Mouse (Mus musculus) hindbrain, embryonic 12.5 days (tissue): ENCODE measurements around the gene Gm7168. TPM values are rescaled to one million over a fixed set of nuclear protein-coding genes. Genes with fewer than 3 reads are reported as not detected.
"Not testable (repeated sequence)": the region's sequence is repeated elsewhere in the genome, so short reads cannot be mapped to it uniquely, and the experiment has no call there.

Experiments
- ATAC-seq: fragments of 200-750 bp; cut with Nextera tagmentation; 2 replicates; pipeline ENCODE4 v1.8.0; 2017; ENCODE audit warnings: moderate TSS enrichment; ENCODE audit not compliant: low FRiP score
- H3K27ac ChIP-seq: fragments of 300-500 bp; sonication (generic); 2 replicates; pipeline ENCODE4 v1.5.1; 2016; ENCODE audit warnings: mild to moderate bottlenecking
- H3K27me3 ChIP-seq: fragments of 300-500 bp; sonication (generic); 2 replicates; pipeline ENCODE4 v1.6.1; 2016; ENCODE audit warnings: mild to moderate bottlenecking
- H3K36me3 ChIP-seq: fragments of 300-500 bp; sonication (generic); 2 replicates; pipeline ENCODE4 v1.6.1; 2016; ENCODE audit warnings: mild to moderate bottlenecking
- H3K4me1 ChIP-seq: fragments of 300-500 bp; sonication (generic); 2 replicates; pipeline ENCODE4 v1.6.1; 2016
- H3K4me2 ChIP-seq: fragments of 300-500 bp; sonication (generic); replicated peaks from 2 replicates; pipeline ENCODE4 v1.6.1; 2016; ENCODE audit warnings: mild to moderate bottlenecking
- H3K4me3 ChIP-seq: fragments of 300-500 bp; sonication (generic); 2 replicates; pipeline ENCODE4 v1.5.1; 2016; ENCODE audit warnings: mild to moderate bottlenecking
- H3K9ac ChIP-seq: fragments of 300-500 bp; sonication (generic); 2 replicates; pipeline ENCODE4 v1.6.1; 2016; ENCODE audit warnings: mild to moderate bottlenecking, moderate library complexity
- H3K9me3 ChIP-seq: fragments of 300-500 bp; sonication (generic); replicated peaks from 2 replicates; pipeline ENCODE4 v1.6.1; 2016; ENCODE audit warnings: mild to moderate bottlenecking
- WGBS: fragments of 180-500 bp; shearing (Covaris S2); methylation state at CpG from one replicate; pipeline ENCODE4 v1.1.7; 2016; 5-methylcytosine and 5-hydroxymethylcytosine counted together
- polyA plus RNA-seq: library from polyadenylated mRNA; unstranded; fragments of >200 nt; fragmentation: Nextera tagmentation; extraction: Ambion mirVana; gene quantifications from 2 replicates; pipeline ENCODE4 v1.2.1, GENCODE M21; 2016

Gene Gm7168
- polyA plus RNA-seq, 1 experiment from 2014 or later = not detected

GRCm38 (mm10) chr17:13935364-13935763 is 12.8 kb upstream of the Gm7168 start:
- WGBS = 98% methylated on average over 2 of the region's 2 CpGs
- not testable (repeated sequence) for H3K36me3 ChIP-seq, H3K27me3 ChIP-seq, H3K9ac ChIP-seq, H3K9me3 ChIP-seq, ATAC-seq, H3K4me3 ChIP-seq, H3K27ac ChIP-seq, H3K4me1 ChIP-seq, H3K4me2 ChIP-seq

DNA sequence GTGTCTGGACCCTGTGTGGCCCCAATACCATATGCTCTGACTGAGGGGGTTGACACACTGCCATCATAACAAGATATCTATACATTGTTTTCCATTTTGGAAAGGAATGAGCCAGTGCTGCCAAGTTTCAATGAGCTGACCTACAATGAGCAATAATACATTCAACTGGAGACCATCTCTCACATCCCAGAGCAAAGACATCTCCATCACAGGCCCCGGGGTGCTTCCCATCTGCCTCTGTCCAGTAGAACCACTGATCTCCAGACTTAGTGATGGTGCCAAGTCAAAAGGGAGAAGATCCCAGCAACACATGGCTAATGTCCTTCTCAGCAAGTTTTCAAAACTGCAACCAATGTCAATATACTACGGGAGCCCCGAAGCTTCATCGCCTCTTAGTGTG is 10.4 kb upstream of the Gm7168 start:
- ATAC-seq = no peak
- no peak overlapping the region for H3K27ac ChIP-seq
- H3K4me2 ChIP-seq = no peak overlapping the region
- 98% methylated on average over 4 of the region's 4 CpGs for WGBS
- no peaks in the 10 kb centered on the region for H3K27me3 ChIP-seq
- no peak overlapping the region for H3K4me3 ChIP-seq
- no peaks in the 10 kb centered on the region for H3K36me3 ChIP-seq
- no peaks in the 10 kb centered on the region for H3K9me3 ChIP-seq
- H3K9ac ChIP-seq = no peak overlapping the region
- no peaks in the 10 kb centered on the region for H3K4me1 ChIP-seq

GRCm38 (mm10) chr17:13938652-13939051 is 9.5 kb upstream of the Gm7168 start:
- Histone ChIP-seq H3K9ac (no peak overlapping the region), H3K27ac (no peak overlapping the region), H3K36me3 (no peaks in the 10 kb centered on the region), H3K4me1 (no peaks in the 10 kb centered on the region), H3K4me2 (no peak overlapping the region), H3K9me3 (no peaks in the 10 kb centered on the region), H3K27me3 (no peaks in the 10 kb centered on the region), H3K4me3 (no peak overlapping the region)
- WGBS = 87% methylated on average over 3 of the region's 3 CpGs
- ATAC-seq = no peak

- not testable (repeated sequence) for ATAC-seq, H3K36me3 ChIP-seq, H3K4me1 ChIP-seq, H3K4me2 ChIP-seq, H3K4me3 ChIP-seq, H3K27me3 ChIP-seq, H3K27ac ChIP-seq, H3K9ac ChIP-seq, H3K9me3 ChIP-seq
- 90% methylated on average over 2 of the region's 2 CpGs for WGBS
These were observed 8.9 kb upstream of the Gm7168 start for GRCm38 (mm10) chr17:13939231-13939630.

GRCm38 (mm10) chr17:13940487-13940886 is 7.7 kb upstream of the Gm7168 start:
- Histone ChIP-seq H3K27ac (no peak overlapping the region), H3K27me3 (no peaks in the 10 kb centered on the region), H3K4me2 (no peak overlapping the region), H3K9me3 (no peaks in the 10 kb centered on the region), H3K4me1 (no peaks in the 10 kb centered on the region), H3K4me3 (no peak overlapping the region), H3K9ac (no peak overlapping the region), H3K36me3 (no peaks in the 10 kb centered on the region)
- WGBS = 79% methylated on average over 1 of the region's 1 CpGs
- no peak for ATAC-seq

DNA sequence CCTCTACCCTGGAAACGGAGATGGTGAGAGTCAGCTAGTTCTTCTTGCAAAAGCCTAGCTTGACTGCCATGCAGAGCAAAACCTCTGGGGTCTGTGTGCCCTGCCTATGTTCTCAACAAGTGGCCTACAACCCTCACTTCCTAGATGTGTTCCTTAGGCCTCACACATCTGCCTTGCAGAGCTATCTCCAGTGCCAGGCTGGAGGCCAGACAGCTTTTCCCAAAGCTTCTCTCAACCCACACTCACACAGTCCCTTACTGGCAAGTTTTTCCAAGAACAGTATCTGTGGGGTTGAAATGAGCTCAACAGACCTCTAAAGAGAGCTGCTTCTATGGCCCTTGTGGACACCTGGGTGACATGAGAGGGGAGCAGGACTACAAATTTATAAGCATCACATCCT is 3.4 kb downstream of the Gm7168 start:
- not testable (repeated sequence) for ATAC-seq, H3K27me3 ChIP-seq, H3K4me3 ChIP-seq, H3K27ac ChIP-seq, H3K4me2 ChIP-seq, H3K9ac ChIP-seq, H3K4me1 ChIP-seq, H3K36me3 ChIP-seq, H3K9me3 ChIP-seq
- WGBS = 93% methylated on average over 1 of the region's 1 CpGs

GRCm38 (mm10) chr17:13958129-13958528 is 10.0 kb downstream of the Gm7168 start:
- not testable (repeated sequence) for H3K4me1 ChIP-seq, H3K4me2 ChIP-seq, H3K36me3 ChIP-seq, H3K9me3 ChIP-seq, ATAC-seq, H3K9ac ChIP-seq, H3K4me3 ChIP-seq, H3K27ac ChIP-seq, H3K27me3 ChIP-seq
- 59% methylated on average over 1 of the region's 2 CpGs for WGBS

- H3K27ac ChIP-seq, ATAC-seq, H3K9me3 ChIP-seq, H3K4me3 ChIP-seq, H3K4me1 ChIP-seq, H3K9ac ChIP-seq, H3K27me3 ChIP-seq, H3K36me3 ChIP-seq, H3K4me2 ChIP-seq: not testable (repeated sequence)
- 87% methylated on average over 3 of the region's 3 CpGs for WGBS
These were observed 14.1 kb downstream of the Gm7168 start for GRCm38 (mm10) chr17:13962245-13962644.

GRCm38 (mm10) chr17:13965048-13965447 is 16.9 kb downstream of the Gm7168 start:
- H3K4me2 ChIP-seq, H3K9ac ChIP-seq, H3K27me3 ChIP-seq, H3K9me3 ChIP-seq, H3K4me1 ChIP-seq, H3K4me3 ChIP-seq, ATAC-seq, H3K36me3 ChIP-seq, H3K27ac ChIP-seq: not testable (repeated sequence)
- WGBS = 57% methylated on average over 1 of the region's 2 CpGs

GRCm38 (mm10) chr17:13969917-13970316 is 21.7 kb downstream of the Gm7168 start:
- H3K4me3 ChIP-seq, H3K4me2 ChIP-seq, ATAC-seq, H3K9me3 ChIP-seq, H3K36me3 ChIP-seq, H3K4me1 ChIP-seq, H3K27ac ChIP-seq, H3K27me3 ChIP-seq, H3K9ac ChIP-seq: not testable (repeated sequence)
- 75% methylated on average over 1 of the region's 2 CpGs for WGBS

DNA sequence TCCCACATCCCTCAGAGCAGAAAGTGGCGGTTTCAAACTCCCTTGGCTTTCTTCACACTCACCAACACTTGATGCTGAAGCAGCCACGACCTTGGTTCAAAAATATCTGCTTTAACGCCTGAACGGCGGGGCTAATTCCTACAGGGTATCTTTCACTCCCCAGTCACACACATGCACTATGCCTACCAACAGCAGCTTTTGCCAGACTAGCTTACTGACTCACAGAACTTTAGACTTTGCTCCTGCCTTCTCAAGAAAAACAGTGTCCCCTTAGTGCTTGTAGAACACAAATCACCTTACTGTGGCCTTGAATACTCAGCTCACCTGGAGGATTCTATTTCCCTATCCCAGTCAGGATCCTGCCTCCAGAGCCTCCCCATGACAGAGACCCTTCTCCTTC is 22.6 kb downstream of the Gm7168 start:
- H3K36me3 ChIP-seq, ATAC-seq, H3K9ac ChIP-seq, H3K4me3 ChIP-seq, H3K27me3 ChIP-seq, H3K4me1 ChIP-seq, H3K27ac ChIP-seq, H3K4me2 ChIP-seq, H3K9me3 ChIP-seq: not testable (repeated sequence)
- WGBS = 93% methylated on average over 5 of the region's 5 CpGs

- no peaks in the 10 kb centered on the region for H3K27me3 ChIP-seq
- H3K4me3 ChIP-seq = no peak overlapping the region
- H3K9ac ChIP-seq = no peak overlapping the region
- no peaks in the 10 kb centered on the region for H3K9me3 ChIP-seq
- 78% methylated on average over 1 of the region's 1 CpGs for WGBS
- no peak for ATAC-seq
- no peak overlapping the region for H3K27ac ChIP-seq
- no peaks in the 10 kb centered on the region for H3K36me3 ChIP-seq
- H3K4me2 ChIP-seq = no peak overlapping the region
- no peaks in the 10 kb centered on the region for H3K4me1 ChIP-seq
These were observed 39.5 kb downstream of the Gm7168 start for GRCm38 (mm10) chr17:13987690-13988089.

- H3K27ac ChIP-seq, H3K4me3 ChIP-seq, ATAC-seq, H3K4me2 ChIP-seq, H3K27me3 ChIP-seq, H3K9ac ChIP-seq, H3K36me3 ChIP-seq, H3K4me1 ChIP-seq, H3K9me3 ChIP-seq: not testable (repeated sequence)
- WGBS = 62% methylated on average over 2 of the region's 2 CpGs
These were observed 45.3 kb downstream of the Gm7168 start for GRCm38 (mm10) chr17:13993425-13993824.
